Mouse (Mus musculus): ENCODE measurements around the gene Clcf1.

Clcf1 gene

DNA sequence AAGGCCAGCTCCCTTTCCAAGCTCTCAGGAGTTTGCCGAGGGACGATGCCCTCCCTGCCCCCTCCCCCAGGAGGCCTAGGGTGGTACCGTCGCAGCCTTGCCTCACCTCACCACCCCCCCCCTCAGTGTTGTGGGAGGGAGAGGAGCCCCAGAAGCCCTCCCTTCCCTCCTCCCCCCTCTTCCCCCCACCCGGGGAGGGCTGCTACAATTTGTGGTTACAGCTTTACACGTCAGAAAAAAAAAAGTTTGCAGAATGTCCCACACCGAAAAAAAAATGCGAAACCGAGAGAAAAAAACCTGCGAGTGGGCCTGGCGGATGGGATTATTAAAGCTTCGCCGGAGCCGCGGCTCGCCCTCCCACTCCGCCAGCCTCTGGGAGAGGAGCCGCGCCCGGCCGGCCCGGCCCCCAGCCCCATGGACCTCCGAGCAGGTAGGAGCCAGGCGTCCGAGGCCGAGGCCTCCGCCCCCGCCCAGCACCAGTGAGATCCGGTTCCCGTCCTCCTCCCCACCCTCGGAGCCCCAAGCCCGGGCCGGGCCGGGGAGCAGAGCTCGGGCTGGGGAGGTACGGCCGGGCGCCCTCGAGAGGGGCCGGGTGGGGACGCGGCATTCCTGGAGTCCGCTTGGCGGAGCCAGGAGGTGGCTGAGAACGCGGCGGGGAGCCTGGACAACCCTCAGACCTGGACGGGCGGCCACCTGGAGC is at the start of gene Clcf1, which contains the start of gene AC109138.7:
Gene Clcf1 (plus strand): TSS at position 168 of the 700 bp plus-strand sequence.
Gene AC109138.7 (plus strand): TSS at position 287 of the 700 bp plus-strand sequence.
- DNase-seq (ENCODE audit: low spot score in 2 of 2): no peak

DNA sequence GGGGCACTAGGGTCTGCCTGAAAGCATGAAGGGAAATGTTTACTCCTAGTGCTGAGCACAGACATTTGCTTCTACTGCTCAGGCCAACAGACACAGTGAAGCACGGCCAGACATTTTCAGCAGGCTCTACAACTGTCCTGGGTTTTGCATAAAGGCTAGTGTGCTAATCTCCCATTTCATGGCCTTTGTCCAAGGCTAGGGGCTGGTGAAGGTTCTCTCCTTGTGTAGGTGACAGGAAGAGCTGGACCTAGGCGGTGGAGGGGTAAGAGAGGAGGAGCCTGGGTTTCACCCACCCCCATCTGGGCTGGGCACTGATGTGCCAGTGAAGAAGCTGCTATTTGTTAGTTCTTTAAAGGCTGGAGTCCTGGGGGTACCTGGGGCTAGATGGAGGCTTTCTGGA is 49.3 kb upstream of the Clcf1 start:
- DNase-seq (ENCODE audit: low spot score in 2 of 2): no peak

GRCm38 (mm10) chr19:4166678-4167476 is 47.2 kb upstream of the Clcf1 start:
- DNase-seq (ENCODE audit: low spot score in 2 of 2): no peak

DNA sequence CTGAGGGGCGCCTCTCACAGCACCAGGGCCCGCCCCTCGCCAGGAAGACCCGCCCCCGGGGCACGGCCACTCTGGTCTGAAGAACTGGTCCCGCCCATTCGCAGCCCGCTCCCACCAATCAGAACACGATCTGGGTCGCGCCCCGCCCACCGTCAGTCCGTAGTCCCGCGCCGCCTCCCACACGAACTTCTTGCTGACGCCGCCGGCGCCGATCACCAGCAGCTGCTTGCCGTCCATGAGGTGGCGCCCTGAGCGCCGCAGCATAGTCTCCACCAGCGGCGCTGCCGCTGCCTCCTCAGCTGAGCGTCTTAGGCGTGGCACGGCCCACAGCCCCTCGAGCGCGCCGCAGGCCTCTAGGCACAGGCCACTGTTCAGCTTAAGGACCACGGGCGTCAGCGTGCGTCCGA is 44.7 kb upstream of the Clcf1 start:
- peak; percentile 98 to 100 for DNase-seq (ENCODE audit: low spot score in 2 of 2)

DNA sequence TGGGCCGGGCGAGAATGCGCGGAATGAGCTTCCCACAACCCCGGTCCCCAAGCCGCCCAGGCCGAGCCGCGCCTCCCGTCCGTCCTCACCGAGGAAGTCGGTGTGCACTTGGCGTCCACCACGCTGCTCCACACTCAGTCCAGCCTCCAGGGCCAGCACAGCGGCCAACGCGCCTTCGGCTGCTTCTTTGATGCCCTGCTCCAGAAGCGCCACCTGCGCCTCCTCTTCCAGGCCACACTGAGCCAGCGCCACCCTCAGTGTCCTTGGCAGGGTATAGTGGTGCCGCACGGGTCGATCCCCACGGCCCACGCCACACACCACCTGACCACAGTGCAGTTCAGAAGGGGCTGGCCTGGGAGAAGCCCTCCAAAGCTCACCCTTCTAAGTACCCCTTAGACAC is 44.2 kb upstream of the Clcf1 start:
- no peak for DNase-seq (ENCODE audit: low spot score in 2 of 2)

DNA sequence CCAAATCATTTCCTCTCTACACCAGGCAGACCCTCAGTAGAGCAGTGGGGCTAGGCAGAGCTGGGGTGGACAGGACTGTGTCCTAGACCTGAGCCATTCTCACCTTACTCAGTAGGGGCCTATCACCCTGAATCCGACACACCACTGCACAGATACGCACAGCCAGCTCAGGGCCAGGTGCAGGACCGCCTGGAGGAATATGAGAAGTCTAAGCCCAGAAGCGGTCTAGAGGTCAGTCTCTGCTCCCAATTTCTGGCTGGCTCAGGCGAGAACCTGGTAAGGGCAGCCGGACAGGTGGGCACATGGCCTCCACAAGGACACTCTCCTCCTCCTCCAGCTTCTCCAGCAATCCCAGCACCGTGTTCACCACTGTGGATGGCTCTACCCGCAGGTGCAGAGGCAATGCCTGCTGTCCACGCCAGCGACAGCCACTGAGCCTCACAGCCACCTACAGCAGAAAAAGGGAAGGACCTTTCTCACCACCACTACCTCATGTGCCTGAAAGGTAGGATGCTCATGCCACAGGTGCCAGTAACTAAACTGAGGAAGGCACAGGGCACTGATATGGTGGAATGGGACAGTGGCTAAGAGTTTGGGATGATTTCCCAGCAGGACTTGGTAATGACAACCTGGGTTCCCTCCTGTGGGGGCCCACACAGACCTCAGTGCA is 43.2 kb upstream of the Clcf1 start:
- DNase-seq (ENCODE audit: low spot score in 2 of 2): no peak

DNA sequence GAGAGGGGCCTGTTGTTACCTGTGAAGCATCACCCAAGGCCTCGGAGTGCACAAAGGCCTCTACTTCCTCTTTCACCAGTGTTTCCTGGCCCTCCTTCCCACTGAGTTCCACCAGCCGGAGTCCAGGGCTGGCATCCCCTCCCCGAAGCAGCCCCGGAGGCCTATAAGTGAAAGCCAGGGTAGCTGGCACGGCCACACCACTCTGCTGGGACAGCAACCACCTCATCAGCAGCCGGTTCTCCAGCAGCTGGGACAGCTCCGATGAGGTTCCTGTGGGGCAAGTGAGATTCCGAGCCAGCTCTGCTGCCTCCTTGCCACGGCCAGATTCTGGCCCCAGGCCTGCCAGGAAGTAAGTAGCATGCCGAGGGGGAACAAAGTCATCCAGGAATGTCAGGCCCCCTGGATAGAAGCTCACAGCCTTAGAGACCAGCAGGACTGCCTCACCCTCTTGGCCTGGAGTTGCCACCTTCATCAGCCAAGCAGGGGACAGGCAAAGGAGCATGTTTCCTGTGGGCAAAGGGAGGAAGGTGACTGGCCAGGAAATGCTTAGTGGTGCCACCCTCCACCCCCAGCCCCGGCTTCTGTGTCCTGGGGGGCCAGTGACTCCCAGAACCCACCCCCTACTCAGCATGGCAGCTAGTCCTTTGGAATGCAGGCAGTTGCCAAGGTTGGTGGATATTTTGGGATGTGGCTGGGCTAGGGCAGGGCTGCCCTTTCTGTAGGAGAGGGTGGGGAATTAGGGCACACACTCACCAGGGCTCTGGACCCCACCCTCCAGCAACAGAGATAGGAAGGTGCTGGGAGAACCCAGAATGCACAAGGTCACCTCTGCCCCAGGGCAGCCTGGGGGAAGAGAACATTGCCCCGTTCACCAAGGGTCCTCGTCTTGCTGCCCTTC is 42.4 kb upstream of the Clcf1 start:
- no peak for DNase-seq (ENCODE audit: low spot score in 2 of 2)

DNA sequence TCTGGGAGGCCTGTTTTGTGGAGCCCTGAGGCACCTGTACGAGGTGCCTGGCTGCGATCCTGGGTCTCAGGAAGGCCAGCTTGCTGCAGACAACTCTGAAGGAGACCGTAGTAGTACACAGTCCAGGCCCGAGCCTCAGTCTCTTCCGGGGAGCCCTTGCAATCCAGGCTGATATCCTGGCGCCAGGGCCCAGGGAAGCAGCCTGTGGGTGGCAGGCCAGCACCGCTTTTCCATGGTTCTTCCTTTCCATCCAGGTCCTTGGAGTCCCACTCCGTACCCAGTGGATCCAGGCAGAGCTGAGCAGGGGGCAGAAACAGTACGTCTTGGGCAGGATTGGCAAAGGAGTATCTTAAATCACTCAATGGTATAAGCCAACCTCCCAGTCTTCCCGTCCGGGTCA is 41.1 kb upstream of the Clcf1 start:
- no peak for DNase-seq (ENCODE audit: low spot score in 2 of 2)

DNA sequence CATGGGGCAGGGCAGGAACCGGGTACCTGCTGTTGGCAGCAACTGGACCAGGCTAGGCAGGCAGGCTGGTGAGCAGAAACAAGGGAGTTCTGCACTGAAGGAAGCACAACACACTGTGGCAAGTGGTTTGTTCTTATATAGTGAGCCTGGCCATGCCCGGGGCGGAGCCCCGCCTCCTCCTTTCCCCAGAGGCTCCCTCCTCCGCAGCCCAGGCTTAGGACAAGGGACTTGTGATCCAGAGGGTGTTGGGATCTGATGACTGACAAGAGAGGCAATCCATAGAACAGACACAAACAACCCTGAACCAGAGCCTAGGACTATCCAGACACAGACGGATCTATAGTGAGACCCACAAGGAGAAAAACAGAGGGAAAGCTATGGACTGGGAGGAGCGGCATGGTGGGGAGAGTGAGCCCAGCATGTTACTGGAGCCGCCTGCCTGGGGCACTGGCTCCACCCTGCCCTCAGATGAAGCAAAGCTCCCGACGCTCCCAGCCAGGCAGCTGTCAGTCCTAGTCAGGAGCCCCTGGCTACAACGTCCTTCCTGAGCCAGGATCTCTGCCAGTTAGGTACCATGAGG is 38.6 kb upstream of the Clcf1 start, which contains the start of gene Carns1:
Gene Carns1 (minus strand): TSS at position 112 of the 580 bp plus-strand sequence.
- peak in 1 of 2 experiments; percentile 53 for DNase-seq (ENCODE audit: low spot score in 2 of 2)

DNA sequence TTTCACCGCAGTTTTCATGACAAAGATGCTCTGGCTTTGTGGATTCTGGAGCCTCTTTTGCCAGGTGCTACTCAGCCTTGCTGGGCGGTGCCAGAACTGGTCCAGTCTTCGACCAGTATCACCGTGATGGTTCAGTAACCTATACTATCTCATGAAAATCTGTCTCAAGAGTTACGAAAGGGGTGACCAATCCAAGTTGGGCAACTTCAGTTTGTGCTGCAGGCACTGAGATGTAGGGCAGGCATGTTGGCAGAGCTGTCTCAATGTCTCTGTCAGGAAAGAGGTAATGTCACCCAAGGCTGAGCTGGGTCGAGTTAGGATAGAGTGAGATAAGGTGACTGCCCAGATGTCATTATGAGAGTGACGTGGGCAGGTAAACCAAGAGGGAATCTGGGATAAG is 33.6 kb upstream of the Clcf1 start:
- DNase-seq (ENCODE audit: low spot score in 2 of 2): no peak

GRCm38 (mm10) chr19:4181892-4182291 is 32.1 kb upstream of the Clcf1 start:
- peak in 1 of 2 experiments; percentile 83 for DNase-seq (ENCODE audit: low spot score in 2 of 2)

- DNase-seq (ENCODE audit: low spot score in 2 of 2): no peak
These were observed 30.3 kb upstream of the Clcf1 start for GRCm38 (mm10) chr19:4183689-4184088.

- no peak for DNase-seq (ENCODE audit: low spot score in 2 of 2)
These were observed 28.8 kb upstream of the Clcf1 start for GRCm38 (mm10) chr19:4184976-4185975.

GRCm38 (mm10) chr19:4187303-4187702 is 26.7 kb upstream of the Clcf1 start:
- DNase-seq (ENCODE audit: low spot score in 2 of 2): no peak

- no peak for DNase-seq (ENCODE audit: low spot score in 2 of 2)
These were observed 24.9 kb upstream of the Clcf1 start for GRCm38 (mm10) chr19:4189051-4189620.

DNA sequence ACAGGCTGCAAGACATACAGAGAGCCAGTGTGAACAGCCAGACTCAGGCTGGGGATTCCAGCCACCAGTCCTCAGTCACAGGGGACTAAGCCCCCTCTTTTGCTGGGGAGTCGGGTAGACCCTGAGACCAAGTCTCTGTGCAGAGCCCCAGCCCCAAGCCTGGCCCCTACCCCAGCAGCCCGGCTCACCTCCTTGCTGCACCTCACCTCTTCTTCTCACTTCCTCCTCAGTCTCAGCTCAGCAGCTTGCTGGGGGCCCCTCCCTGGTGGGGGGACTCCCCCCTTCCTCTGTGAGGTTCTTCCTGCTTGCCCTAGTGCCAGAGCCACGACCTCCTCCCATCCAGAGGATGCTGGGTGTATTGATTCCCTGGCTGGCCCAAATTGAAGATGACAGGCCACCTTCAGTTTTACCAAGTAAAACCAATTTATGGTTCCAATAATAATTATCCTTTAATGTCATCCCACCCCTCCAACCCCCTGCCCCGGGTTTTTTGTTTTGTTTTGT is 23.2 kb upstream of the Clcf1 start, which contains the start of gene Tbc1d10c:
Gene Tbc1d10c (minus strand): TSS at position 454 of the 504 bp plus-strand sequence.
- DNase-seq (ENCODE audit: low spot score in 2 of 2): no peak

- peak in 1 of 2 experiments; percentile 91 for DNase-seq (ENCODE audit: low spot score in 2 of 2)
These were observed 22.3 kb upstream of the Clcf1 start, which contains the start of gene Ppp1ca for GRCm38 (mm10) chr19:4191528-4192250. Ppp1ca (plus strand) TSS chr19:4192065.

Measured in left cerebral cortex, adult 9 months (tissue).